Mouse (Mus musculus) stomach, postnatal 0 days (tissue): ENCODE data around the gene Apbb2.

Experiments used
- CTCF ChIP-seq: IDR thresholded peaks from 2 replicates; pipeline ENCODE4 v1.5.1; 2016; ENCODE audit warnings: antibody characterized with exemption, low read depth, mild to moderate bottlenecking, moderate library complexity
- EP300 ChIP-seq: optimal IDR thresholded peaks from 2 replicates; pipeline ENCODE3; 2016; ENCODE audit warnings: antibody characterized with exemption

DNA sequence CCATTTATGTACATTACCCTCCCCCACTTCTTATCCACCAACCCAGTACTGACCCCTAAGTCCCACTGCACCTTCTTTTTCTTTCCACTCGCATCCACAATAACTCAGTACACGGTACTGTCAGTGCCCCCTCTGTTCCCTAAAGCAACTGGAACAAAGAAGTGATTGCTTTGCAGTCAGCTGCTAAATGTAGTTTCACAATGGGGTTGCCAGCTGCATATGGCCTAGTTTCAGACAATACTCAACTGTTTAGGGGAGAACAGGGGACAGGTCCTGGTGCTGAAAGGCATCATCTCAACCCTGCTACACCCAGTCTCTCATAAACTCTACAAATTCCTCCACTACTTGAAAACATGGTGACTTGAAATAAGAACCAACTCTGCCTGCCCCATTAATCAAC is 347.4 kb downstream of the Apbb2 start:
- no peak for TF ChIP-seq CTCF
- TF ChIP-seq EP300, result no peak
